Mouse (Mus musculus) heart, adult 18-20 months (tissue): ENCODE results near the gene Pus7. TPM values are rescaled to one million over a fixed set of nuclear protein-coding genes. Genes with fewer than 3 reads are reported as not detected.

Source experiments
- total RNA-seq, 2 experiments: library from RNA; stranded (reverse); gene quantifications; 2 replicates each; pipeline ENCODE4 v1.2.3; 2021

Gene Pus7
- total RNA-seq, 2 experiments from 2014 or later = 9.7 to 10.5 TPM

Other genes starting within 250 kb of the Pus7 start
- 10 to 100 TPM; 37.8 to 44.2 TPM for gene Srpk2, start 99.1 kb downstream of the Pus7 start, total RNA-seq
- gene Rint1, start 4.0 kb upstream of the Pus7 start, total RNA-seq = 10 to 100 TPM; 14.7 to 15.0 TPM
- 100 to 1,000 TPM; 110 to 111 TPM for gene Tomm7, start 60.5 kb upstream of the Pus7 start, total RNA-seq
- 10 to 100 TPM; 37.3 to 42.2 TPM for gene Fam126a, start 247.0 kb upstream of the Pus7 start, total RNA-seq